Mouse (Mus musculus): Measurements from ENCODE around the gene Ppp3cb.

DNA sequence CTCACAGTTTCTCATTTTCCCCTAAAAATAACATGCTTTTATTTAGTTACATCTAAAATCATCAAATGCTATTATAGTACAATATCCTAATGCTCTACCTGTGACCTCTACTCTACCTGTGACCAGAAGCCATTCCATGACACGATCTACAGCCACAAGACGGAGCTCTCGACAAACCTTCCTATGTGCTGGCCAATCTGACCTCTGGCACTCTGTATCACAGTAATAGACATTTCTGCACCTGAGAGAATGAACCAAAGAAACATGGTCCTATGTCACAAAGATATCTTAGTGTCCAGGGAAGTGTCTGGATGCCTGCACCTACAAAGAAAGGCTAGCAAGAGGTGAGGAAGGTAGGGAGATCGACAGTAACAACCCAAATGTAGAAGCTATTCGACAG is 60.3 kb downstream of the Ppp3cb start:
- no peak for TF ChIP-seq CTCF (IDR thresholded peaks at IDR 0.05)
- no peak for TF ChIP-seq POLR2A (IDR thresholded peaks at IDR 0.05; ENCODE audit: insufficient read depth, low read depth, low read length)
